Mouse (Mus musculus) limb, embryonic 14.5 days (tissue): ENCODE measurements around the gene Hist2h2bb. TPM values are rescaled to one million over a fixed set of nuclear protein-coding genes. Genes with fewer than 3 reads are reported as not detected.

ENCODE experiments used
- ATAC-seq: fragments of 200-750 bp; cut with Nextera tagmentation; 2 replicates; pipeline ENCODE4 v1.8.0; 2017; ENCODE audit warnings: low read depth, moderate number of reproducible peaks, moderate TSS enrichment; ENCODE audit not compliant: low FRiP score
- DNase-seq: peaks from one replicate; pipeline ENCODE4 v3.0.0-alpha.2; 2015; ENCODE audit warnings: low spot score
- H3K27ac ChIP-seq: fragments of 300-500 bp; sonication (generic); replicated peaks from 2 replicates; pipeline ENCODE4 v1.5.1; 2014; ENCODE audit warnings: low read depth, mild to moderate bottlenecking, low read length, moderate library complexity, mixed read lengths
- H3K27me3 ChIP-seq: fragments of 300-500 bp; sonication (generic); 2 replicates; pipeline ENCODE4 v1.6.1; 2014; ENCODE audit warnings: low read length, mixed read lengths; ENCODE audit not compliant: control insufficient read depth, insufficient read depth
- H3K36me3 ChIP-seq: fragments of 300-500 bp; sonication (generic); 2 replicates; pipeline ENCODE4 v1.6.1; 2014; ENCODE audit warnings: mild to moderate bottlenecking, low read length, moderate library complexity, mixed read lengths; ENCODE audit not compliant: control insufficient read depth, insufficient read depth
- H3K4me1 ChIP-seq: fragments of 300-500 bp; sonication (generic); 2 replicates; pipeline ENCODE4 v1.6.1; 2014; ENCODE audit warnings: antibody characterized with exemption, low read length, mixed read lengths; ENCODE audit not compliant: control insufficient read depth, insufficient read depth
- H3K4me2 ChIP-seq: fragments of 300-500 bp; sonication (generic); replicated peaks from 2 replicates; pipeline ENCODE4 v1.6.1; 2014; ENCODE audit warnings: low read depth, mild to moderate bottlenecking, low read length, moderate library complexity; ENCODE audit not compliant: severe bottlenecking
- H3K4me3 ChIP-seq: fragments of 300-500 bp; sonication (generic); replicated peaks from 2 replicates; pipeline ENCODE4 v1.5.1; 2014; ENCODE audit warnings: low read length
- H3K9ac ChIP-seq: fragments of 300-500 bp; sonication (generic); 2 replicates; pipeline ENCODE4 v1.6.1; 2014; ENCODE audit warnings: mild to moderate bottlenecking, low read depth, low read length, moderate library complexity; ENCODE audit not compliant: severe bottlenecking
- H3K9me3 ChIP-seq: fragments of 300-500 bp; sonication (generic); 2 replicates; pipeline ENCODE4 v1.6.1; 2016; ENCODE audit warnings: low read length; ENCODE audit not compliant: control insufficient read depth
- POLR2A ChIP-seq: fragments of 200-500 bp; IDR thresholded peaks from 2 replicates; pipeline ENCODE4 v1.8.0; 2012; ENCODE audit warnings: inconsistent platforms, mild to moderate bottlenecking, moderate library complexity, borderline replicate concordance; ENCODE audit not compliant: insufficient read depth, insufficient read length; ENCODE audit errors: extremely low read depth
- WGBS: fragments of 180-500 bp; shearing (Covaris S2); extraction: QIAGEN DNeasy Blood & Tissue Kit; methylation state at CpG from one replicate; pipeline ENCODE4 v1.1.7; 2014; 5-methylcytosine and 5-hydroxymethylcytosine counted together
- polyA plus RNA-seq, 2 experiments: library from polyadenylated mRNA; depleted of rRNA in 1 of 2; stranded (reverse) in 1 of 2; unstranded in 1 of 2; fragments of >200 nt; fragmentation: Nextera tagmentation in 1 of 2; extraction: Ambion mirVana in 1 of 2; gene quantifications; 2 replicates each; pipeline versions ENCODE4 v1.2.1 to v1.2.3; 2012 to 2014

The Hist2h2bb gene
- polyA plus RNA-seq, 2 experiments: 14.3 to 16.1 TPM

DNA sequence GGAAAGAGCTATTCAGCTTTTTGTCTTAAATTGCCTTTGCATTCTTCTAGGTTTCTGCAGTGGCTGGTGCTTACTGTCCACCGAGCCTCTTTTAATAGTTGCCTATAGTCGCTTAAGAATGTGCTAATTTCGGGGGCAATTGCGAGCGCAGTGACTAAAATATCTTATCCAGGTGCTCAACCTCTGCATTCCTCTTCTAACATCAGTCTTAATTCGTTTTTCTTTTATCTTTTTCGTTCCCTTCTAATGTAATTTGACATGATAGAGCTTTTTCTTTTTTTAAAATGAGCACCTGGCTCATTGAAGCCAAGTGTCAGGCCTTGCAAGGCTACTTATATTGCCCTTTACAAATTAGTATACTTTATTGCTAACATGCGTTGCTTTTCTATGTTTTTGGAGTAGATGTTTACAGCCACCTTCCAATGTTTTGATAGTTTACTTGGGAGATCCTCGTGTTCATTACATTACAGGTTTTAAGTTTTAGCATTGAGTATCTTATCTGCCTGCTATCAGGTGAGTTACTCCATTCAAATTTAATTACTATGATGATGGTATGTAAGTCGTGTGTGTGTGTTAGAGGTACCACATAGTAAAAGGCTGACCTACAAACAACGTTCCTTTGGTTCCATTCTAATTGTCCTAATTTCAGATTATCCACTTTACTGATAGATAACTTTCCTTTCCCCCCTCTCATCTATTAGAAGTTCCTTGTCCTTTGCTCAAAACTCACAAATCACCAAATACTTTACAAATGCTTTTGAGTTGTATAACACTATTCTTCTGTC, 22.0 kb upstream of the Hist2h2bb start:
- peak overlapping the region; percentile 49 for H3K4me2 ChIP-seq
- H3K27ac ChIP-seq: peak overlapping the region; percentile 65; the same call in 1 of the 2 replicates
- H3K9me3 ChIP-seq: no peaks in the 10 kb centered on the region
- ATAC-seq (no peak), DNase-seq (no peak)
- H3K27me3 ChIP-seq: no peaks in the 10 kb centered on the region
- peak overlapping the region; percentile 59 for H3K9ac ChIP-seq
- TF ChIP-seq POLR2A: no peak
- H3K4me3 ChIP-seq: peak overlapping the region; percentile 39
- H3K4me1 ChIP-seq: peaks cover 25% of the 10 kb centered on the region
- WGBS: 2% methylated on average over 11 of the region's 11 CpGs
- no peaks in the 10 kb centered on the region for H3K36me3 ChIP-seq

DNA sequence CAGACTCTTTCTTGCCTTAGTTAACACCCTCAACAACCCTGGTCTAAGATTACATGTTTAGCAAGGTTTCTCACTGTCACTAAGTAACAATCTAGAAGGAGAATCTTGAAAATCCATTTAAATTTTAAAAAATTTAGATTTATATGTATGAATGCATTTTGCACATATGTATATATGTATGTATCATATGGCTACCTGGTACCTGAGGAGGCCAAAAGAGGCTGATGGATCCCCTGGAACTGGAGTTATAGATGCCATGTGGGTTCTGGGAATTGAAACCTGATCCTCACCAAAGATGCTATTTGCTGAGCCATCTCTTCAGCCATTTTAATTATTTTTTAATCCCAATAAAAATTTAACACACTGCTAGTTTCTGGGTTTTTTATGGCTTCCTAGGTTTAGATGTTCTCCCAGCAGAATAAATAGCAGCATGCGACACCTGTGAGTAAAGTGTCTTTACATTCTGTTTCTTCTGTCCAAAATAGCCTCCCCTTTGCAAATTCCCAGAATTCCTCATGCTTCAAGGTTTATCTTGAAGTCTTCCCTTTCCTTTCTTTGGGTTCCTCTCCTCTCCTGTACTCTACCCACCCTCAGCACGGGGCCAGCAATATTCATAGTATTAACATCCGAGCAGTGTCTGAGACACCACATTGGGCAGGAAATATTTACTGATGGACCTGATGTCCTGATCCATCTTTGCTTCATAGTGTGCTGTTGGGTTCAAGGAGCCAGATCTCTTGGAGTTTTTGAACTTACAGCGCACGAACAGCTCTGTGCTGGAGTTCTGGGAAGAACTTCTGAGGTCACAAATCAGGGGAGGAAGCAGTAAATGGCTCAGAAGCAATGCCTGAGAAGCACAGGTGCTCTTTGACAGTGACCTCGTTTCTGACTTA, 21.2 kb upstream of the Hist2h2bb start:
- peaks cover 22% of the 10 kb centered on the region for H3K4me1 ChIP-seq
- DNase-seq (no peak), ATAC-seq (no peak)
- no peaks in the 10 kb centered on the region for H3K27me3 ChIP-seq
- no peaks in the 10 kb centered on the region for H3K36me3 ChIP-seq
- no peak overlapping the region for H3K27ac ChIP-seq
- peak overlapping the region; percentile 39 for H3K4me3 ChIP-seq
- TF ChIP-seq POLR2A: no peak
- H3K9ac ChIP-seq: peak overlapping the region; percentile 59; the same call in 1 of the 2 replicates
- no peaks in the 10 kb centered on the region for H3K9me3 ChIP-seq
- 36% methylated on average over 6 of the region's 6 CpGs for WGBS
- peak overlapping the region; percentile 49 for H3K4me2 ChIP-seq

GRCm38 (mm10) chr3:96249034-96249345, 20.6 kb upstream of the Hist2h2bb start:
- H3K9ac ChIP-seq: no peak overlapping the region
- no peak for DNase-seq
- H3K4me2 ChIP-seq: peak overlapping the region; percentile 49; the same call in 1 of the 2 replicates
- no peaks in the 10 kb centered on the region for H3K27me3 ChIP-seq
- 48% methylated on average over 4 of the region's 4 CpGs for WGBS
- peaks cover 20% of the 10 kb centered on the region for H3K4me1 ChIP-seq
- ATAC-seq: no peak
- 0 out of 2 replicates have a peak overlapping the region, but pooled peaks have one; percentile 39 for H3K4me3 ChIP-seq
- no peak overlapping the region for H3K27ac ChIP-seq
- TF ChIP-seq POLR2A: no peak
- no peaks in the 10 kb centered on the region for H3K9me3 ChIP-seq
- H3K36me3 ChIP-seq: no peaks in the 10 kb centered on the region

GRCm38 (mm10) chr3:96250890-96251289, 18.7 kb upstream of the Hist2h2bb start:
- WGBS: 16% methylated on average over 3 of the region's 3 CpGs
- TF ChIP-seq POLR2A: no peak
- no peaks in the 10 kb centered on the region for H3K36me3 ChIP-seq
- ATAC-seq (no peak), DNase-seq (no peak)
- no peaks in the 10 kb centered on the region for H3K27me3 ChIP-seq
- no peak overlapping the region for H3K9ac ChIP-seq
- H3K27ac ChIP-seq: no peak overlapping the region
- H3K4me3 ChIP-seq: no peak overlapping the region
- H3K4me1 ChIP-seq: peaks cover 14% of the 10 kb centered on the region
- no peaks in the 10 kb centered on the region for H3K9me3 ChIP-seq
- H3K4me2 ChIP-seq: no peak overlapping the region

DNA sequence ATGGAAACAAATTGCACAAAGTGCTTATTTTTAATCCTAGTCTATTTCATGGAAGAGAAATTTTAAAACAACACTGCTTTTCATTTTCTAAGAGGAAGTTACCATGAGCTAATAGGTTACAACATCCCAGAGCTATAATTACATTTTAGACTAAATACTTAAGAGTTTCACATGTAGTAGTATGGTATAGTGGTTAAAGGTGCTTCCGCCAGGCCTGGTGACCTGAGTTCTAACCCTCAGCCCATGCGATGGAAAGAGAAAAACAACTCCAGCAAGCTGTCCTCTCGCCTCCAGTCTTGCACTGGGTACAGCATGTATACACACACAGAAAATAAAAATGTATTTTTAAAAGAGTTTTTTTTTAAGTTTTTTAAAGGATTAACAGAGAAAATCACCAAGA, 17.8 kb upstream of the Hist2h2bb start:
- no peaks in the 10 kb centered on the region for H3K27me3 ChIP-seq
- H3K27ac ChIP-seq: no peak overlapping the region
- no peaks in the 10 kb centered on the region for H3K36me3 ChIP-seq
- H3K4me2 ChIP-seq: no peak overlapping the region
- H3K4me1 ChIP-seq: peaks cover 19% of the 10 kb centered on the region
- H3K9me3 ChIP-seq: no peaks in the 10 kb centered on the region
- no peak overlapping the region for H3K4me3 ChIP-seq
- WGBS: 80% methylated on average over 3 of the region's 3 CpGs
- no peak for TF ChIP-seq POLR2A
- DNase-seq (no peak), ATAC-seq (no peak)
- no peak overlapping the region for H3K9ac ChIP-seq
